32 mouse cellular contexts compared by ENCODE assay signal in genomic region chr8:11807361-11807760, GRCm38 (mm10). TPM values are rescaled to one million over a fixed set of nuclear protein-coding genes. Genes with fewer than 3 reads are reported as not detected.
DNase-seq lines count a peak whose midpoint lies in the region; ATAC-seq and TF ChIP-seq lines count a peak whose summit lies in the region.
"Had no signal": no experiment of that assay in that cellular context is flagged by ENCODE, and none has a peak within 500 bp of the region (broad histone marks: within the 10 kb centered on the region; RNA-seq: fewer than 3 reads in every experiment).

No protein-coding gene starts in this region.

- no peak overlapping the region for H3K4me2 ChIP-seq in heart, embryonic 14.5 days (ENCODE audit: low read length)
- no peak overlapping the region for H3K4me2 ChIP-seq in neural tube, embryonic 13.5 days
- H3K4me2 ChIP-seq in neural tube, embryonic 15.5 days: no peak overlapping the region
- H3K4me2 ChIP-seq in midbrain, embryonic 16.5 days (ENCODE audit: low read length): no peak overlapping the region
- H3K4me2 ChIP-seq: forebrain, embryonic 13.5 days; hindbrain, embryonic 12.5 days; hindbrain, embryonic 15.5 days had no signal

- peak overlapping the region; percentile 82 for H3K27ac ChIP-seq in gastrocnemius, adult 2 months
- peak overlapping the region; percentile 31 to 49; a peak in 3 of 4 replicates for H3K27ac ChIP-seq in heart, embryonic 14.5 days (replicated peaks in 1 of 2; ENCODE audit: control insufficient read depth in 1 of 2, insufficient read depth in 1 of 2, low read depth in 2 of 2, low read length in 2 of 2)
- H3K27ac ChIP-seq in neural tube, embryonic 13.5 days (replicated peaks): no peak overlapping the region
- H3K27ac ChIP-seq in neural tube, embryonic 15.5 days (replicated peaks): no peak overlapping the region
- no peak overlapping the region for H3K27ac ChIP-seq in midbrain, embryonic 16.5 days (ENCODE audit: low read length)
- H3K27ac ChIP-seq: forebrain, embryonic 10.5 days; forebrain, embryonic 13.5 days; hindbrain, embryonic 12.5 days; hindbrain, embryonic 15.5 days had no signal

- H3K9ac ChIP-seq in heart, embryonic 14.5 days (ENCODE audit: low read length): no peak overlapping the region
- H3K9ac ChIP-seq in neural tube, embryonic 13.5 days: no peak overlapping the region
- H3K9ac ChIP-seq in neural tube, embryonic 15.5 days (replicated peaks): no peak overlapping the region
- H3K9ac ChIP-seq in midbrain, embryonic 16.5 days (ENCODE audit: low read depth, low read length): no peak overlapping the region
- H3K9ac ChIP-seq: forebrain, embryonic 13.5 days; hindbrain, embryonic 12.5 days; hindbrain, embryonic 15.5 days had no signal

- no peak for TF ChIP-seq CTCF in gastrocnemius, adult 2 months (IDR thresholded peaks at IDR 0.05)

- H3K4me3 ChIP-seq in gastrocnemius, adult 2 months: peak overlapping the region; percentile 38
- H3K4me3 ChIP-seq in heart, embryonic 14.5 days (ENCODE audit: control insufficient read depth in 1 of 2, insufficient read depth in 1 of 2, low read depth in 1 of 2, low read length in 2 of 2): no peak overlapping the region
- H3K4me3 ChIP-seq in neural tube, embryonic 13.5 days: no peak overlapping the region
- no peak overlapping the region for H3K4me3 ChIP-seq in neural tube, embryonic 15.5 days (replicated peaks)
- no peak overlapping the region for H3K4me3 ChIP-seq in midbrain, embryonic 16.5 days (ENCODE audit: low read depth, low read length)
- H3K4me3 ChIP-seq: forebrain, embryonic 10.5 days; forebrain, embryonic 13.5 days; hindbrain, embryonic 12.5 days; hindbrain, embryonic 15.5 days had no signal

- peak; percentile 58 for DNase-seq in gastrocnemius, adult 2 months
- DNase-seq in gastrocnemius, postnatal 36 days: no peak
- no peak for DNase-seq in heart, postnatal 36 days
- DNase-seq: adrenal gland, adult 8-10 months; adrenal gland, postnatal 25 days; cerebellum, adult 18-20 months; cerebellum, adult 9-10 months; cerebellum, postnatal 14 days; gastrocnemius, postnatal 14 days; heart, postnatal 10 days; kidney, adult 2 months had no signal

- intact Hi-C loops in gastrocnemius, adult 2 months (cut with DNase I): no loop called here
- intact Hi-C loops in gastrocnemius, postnatal 36 days (cut with DNase I): no loop called here
- intact Hi-C loops in heart, postnatal 36 days (cut with DNase I): no loop called here

- ATAC-seq in heart, embryonic 14.5 days (ENCODE audit: insufficient number of reproducible peaks, insufficient read depth, low FRiP score, low read depth): no peak
- ATAC-seq in neural tube, embryonic 13.5 days (ENCODE audit: low read depth): 0 out of 2 replicates have a peak, but pooled peaks have one; percentile 52
- no peak for ATAC-seq in neural tube, embryonic 15.5 days (ENCODE audit: low FRiP score)
- no peak for ATAC-seq in midbrain, embryonic 16.5 days
- ATAC-seq: activated CD4-positive, CD25-positive, alpha-beta regulatory T cell, adult 4 months; CD4-positive, CD25-positive, alpha-beta regulatory T cell, adult 4 months; forebrain, embryonic 13.5 days; forebrain, embryonic 16.5 days; intestine, postnatal 0 days had no signal

- no peaks in the 10 kb centered on the region for H3K27me3 ChIP-seq in heart, embryonic 14.5 days (ENCODE audit: control insufficient read depth, insufficient read depth, low read length)
- H3K27me3 ChIP-seq in neural tube, embryonic 13.5 days: no peaks in the 10 kb centered on the region
- no peaks in the 10 kb centered on the region for H3K27me3 ChIP-seq in neural tube, embryonic 15.5 days (replicated peaks)
- H3K27me3 ChIP-seq in midbrain, embryonic 16.5 days (ENCODE audit: control insufficient read depth, insufficient read depth, low read depth, low read length): no peaks in the 10 kb centered on the region
- H3K27me3 ChIP-seq: forebrain, embryonic 13.5 days; hindbrain, embryonic 12.5 days; hindbrain, embryonic 15.5 days had no signal

- H3K9me3 ChIP-seq in heart, embryonic 14.5 days (ENCODE audit: control insufficient read depth, low read length): no peaks in the 10 kb centered on the region
- no peaks in the 10 kb centered on the region for H3K9me3 ChIP-seq in neural tube, embryonic 13.5 days
- H3K9me3 ChIP-seq in neural tube, embryonic 15.5 days (replicated peaks): no peaks in the 10 kb centered on the region
- no peaks in the 10 kb centered on the region for H3K9me3 ChIP-seq in midbrain, embryonic 16.5 days (replicated peaks; ENCODE audit: control insufficient read depth, low read length, poor library complexity, severe bottlenecking)
- H3K9me3 ChIP-seq: forebrain, embryonic 10.5 days; forebrain, embryonic 13.5 days; hindbrain, embryonic 12.5 days; hindbrain, embryonic 15.5 days had no signal

- WGBS in heart, embryonic 14.5 days: 75% methylated on average over 3 of the region's 3 CpGs
- WGBS in neural tube, embryonic 13.5 days: 76% methylated on average over 3 of the region's 3 CpGs
- WGBS in neural tube, embryonic 15.5 days: 71% methylated on average over 3 of the region's 3 CpGs
- whole genome bisulfite sequencing in midbrain, embryonic 16.5 days: 72% methylated on average over 3 of the region's 3 CpGs

- peaks cover 98% of the 10 kb centered on the region for H3K36me3 ChIP-seq in heart, embryonic 14.5 days (ENCODE audit: control insufficient read depth, insufficient read depth, low read length)
- H3K36me3 ChIP-seq in neural tube, embryonic 13.5 days: peaks cover 90% of the 10 kb centered on the region
- peaks cover 81% of the 10 kb centered on the region for H3K36me3 ChIP-seq in neural tube, embryonic 15.5 days
- H3K36me3 ChIP-seq in midbrain, embryonic 16.5 days (ENCODE audit: control insufficient read depth, insufficient read depth, low read length): peaks cover 31% of the 10 kb centered on the region

- H3K4me1 ChIP-seq in heart, embryonic 14.5 days (ENCODE audit: control insufficient read depth in 2 of 2, insufficient read depth in 2 of 2, low read length in 2 of 2): peaks cover 5 to 6% of the 10 kb centered on the region in 2 experiments; a peak in 3 of 4 replicates
- peaks cover 7% of the 10 kb centered on the region for H3K4me1 ChIP-seq in neural tube, embryonic 13.5 days (replicated peaks)
- H3K4me1 ChIP-seq in neural tube, embryonic 15.5 days: peaks cover 4% of the 10 kb centered on the region
- no peaks in the 10 kb centered on the region for H3K4me1 ChIP-seq in midbrain, embryonic 16.5 days (ENCODE audit: control insufficient read depth, insufficient read depth, low read length)
- H3K4me1 ChIP-seq: forebrain, embryonic 10.5 days; hindbrain, embryonic 12.5 days; hindbrain, embryonic 15.5 days had no signal

RNA-seq across cellular contexts. Expression of gene Tex29, which starts 32.9 kb away (rescaled TPM):
- total RNA-seq in gastrocnemius, adult 2 months (2021): not detected
- total RNA-seq in gastrocnemius, postnatal 36 days (2021): not detected
- polyA plus RNA-seq in heart, embryonic 14.5 days (2014; fragmentation: Nextera tagmentation; extraction: Ambion mirVana): 1.1 TPM in 1 of 2 replicates, not detected in the other
- total RNA-seq in heart, postnatal 36 days (2021): not detected
- 0.43 TPM in 1 of 2 replicates, not detected in the other for polyA plus RNA-seq in neural tube, embryonic 13.5 days (2015; fragmentation: Nextera tagmentation; extraction: Ambion mirVana)
- 0.61 and 0.67 TPM in 2 replicates for polyA plus RNA-seq in neural tube, embryonic 15.5 days (2015; fragmentation: Nextera tagmentation; extraction: Ambion mirVana)
- 0.23 and 0.36 TPM in 2 replicates for polyA plus RNA-seq in midbrain, embryonic 16.5 days (2015; fragmentation: Nextera tagmentation; extraction: Ambion mirVana)
- total RNA-seq: adrenal gland, postnatal 25 days; gastrocnemius, postnatal 14 days; granulocyte monocyte progenitor cell, adult 5-6 weeks; heart, postnatal 10 days; hematopoietic stem cell, adult 5-6 weeks; MEL had no signal
- polyA plus RNA-seq: activated CD4-positive, CD25-positive, alpha-beta regulatory T cell, adult 4 months; C2C12; CD4-positive, CD25-positive, alpha-beta regulatory T cell, adult 4 months; embryonic facial prominence, embryonic 11.5 days; embryonic facial prominence, embryonic 14.5 days; forebrain, embryonic 10.5 days; frontal cortex, adult 2 months; intestine, embryonic 14.5 days; kidney, adult 2 months; kidney, embryonic 14.5 days had no signal

Comparison
In these comparisons a context has a peak if more than half of its experiments do, and no peak if none do; other contexts are left out.
1. H3K27ac ChIP-seq: peak in gastrocnemius, adult 2 months (single experiment) and heart, embryonic 14.5 days (2 of 2); none in neural tube, embryonic 13.5 days (single experiment), neural tube, embryonic 15.5 days (single experiment) and midbrain, embryonic 16.5 days (single experiment).